Mouse (Mus musculus) forebrain, embryonic 11.5 days (tissue): ENCODE data around the gene Tenm2. TPM values are rescaled to one million over a fixed set of nuclear protein-coding genes. Genes with fewer than 3 reads are reported as not detected.

ENCODE experiments used
- ATAC-seq: fragments of 200-750 bp; cut with Nextera tagmentation; replicated peaks from 2 replicates; pipeline ENCODE4 v1.8.0; 2017; ENCODE audit warnings: moderate TSS enrichment; ENCODE audit not compliant: low FRiP score
- DNase-seq: peaks from one replicate; pipeline ENCODE4 v3.0.0-alpha.2; 2017; ENCODE audit warnings: low spot score
- H3K27ac ChIP-seq: fragments of 300-500 bp; sonication (generic); 2 replicates; pipeline ENCODE4 v1.5.1; 2014; ENCODE audit warnings: low read depth, low read length
- H3K27me3 ChIP-seq: fragments of 300-500 bp; sonication (generic); 2 replicates; pipeline ENCODE4 v1.6.1; 2014; ENCODE audit warnings: mild to moderate bottlenecking, low read length, mixed read lengths; ENCODE audit not compliant: control insufficient read depth, insufficient read depth
- H3K36me3 ChIP-seq: fragments of 300-500 bp; sonication (generic); 2 replicates; pipeline ENCODE4 v1.6.1; 2014; ENCODE audit warnings: mild to moderate bottlenecking, low read length, moderate library complexity, mixed read lengths; ENCODE audit not compliant: control insufficient read depth, insufficient read depth
- H3K4me1 ChIP-seq: fragments of 300-500 bp; sonication (generic); replicated peaks from 2 replicates; pipeline ENCODE4 v1.6.1; 2014; ENCODE audit warnings: low read length, mixed read lengths; ENCODE audit not compliant: control insufficient read depth, insufficient read depth
- H3K4me2 ChIP-seq: fragments of 300-500 bp; sonication (generic); 2 replicates; pipeline ENCODE4 v1.6.1; 2014; ENCODE audit warnings: low read depth, mild to moderate bottlenecking, low read length, moderate library complexity, mixed read lengths; ENCODE audit not compliant: severe bottlenecking
- H3K4me3 ChIP-seq: fragments of 300-500 bp; sonication (generic); 2 replicates; pipeline ENCODE4 v1.5.1; 2014; ENCODE audit warnings: low read depth, low read length
- H3K9ac ChIP-seq: fragments of 300-500 bp; sonication (generic); 2 replicates; pipeline ENCODE4 v1.6.1; 2014; ENCODE audit warnings: low read length
- H3K9me3 ChIP-seq: fragments of 300-500 bp; sonication (generic); 2 replicates; pipeline ENCODE4 v1.6.1; 2016; ENCODE audit warnings: low read length, mixed read lengths; ENCODE audit not compliant: control insufficient read depth
- WGBS: fragments of 180-500 bp; shearing (Covaris S2); extraction: QIAGEN DNeasy Blood & Tissue Kit; methylation state at CpG from one replicate; pipeline ENCODE4 v1.1.7; 2014; 5-methylcytosine and 5-hydroxymethylcytosine counted together
- polyA plus RNA-seq: library from polyadenylated mRNA; unstranded; fragments of >200 nt; fragmentation: Nextera tagmentation; extraction: Ambion mirVana; gene quantifications from 2 replicates; pipeline ENCODE4 v1.2.1, GENCODE M21; 2014

The Tenm2 gene
- polyA plus RNA-seq, 1 experiment from 2014 or later, result 3.8 TPM

DNA sequence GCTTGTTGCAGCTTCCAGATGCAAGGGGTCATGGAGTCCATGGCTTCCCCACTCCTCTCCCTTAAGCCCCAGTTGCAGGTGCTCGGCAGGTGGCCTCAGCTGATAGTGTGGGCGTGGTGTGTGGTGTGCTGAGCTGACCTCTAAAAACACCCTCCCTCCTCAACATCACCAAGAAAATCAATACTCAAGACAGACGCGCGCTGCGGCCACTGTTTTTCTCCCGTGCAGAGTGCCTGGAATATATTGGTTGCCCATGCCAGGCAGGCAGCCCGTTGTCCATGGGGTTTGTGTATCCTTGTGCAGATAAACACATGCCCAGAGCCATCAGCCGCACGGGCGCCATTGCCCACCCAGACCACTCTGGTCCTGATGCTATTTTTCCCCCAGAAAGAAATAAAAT is 1007.1 kb downstream of the Tenm2 start:
- WGBS, result 90% methylated on average over 11 of the region's 11 CpGs
- H3K4me2 ChIP-seq, result no peak overlapping the region
- H3K4me3 ChIP-seq, result no peak overlapping the region
- no peaks in the 10 kb centered on the region for H3K9me3 ChIP-seq
- no peaks in the 10 kb centered on the region for H3K36me3 ChIP-seq
- ATAC-seq, result no peak
- no peak for DNase-seq
- H3K27me3 ChIP-seq, result no peaks in the 10 kb centered on the region
- peaks cover 4% of the 10 kb centered on the region; the same call in 1 of the 2 replicates for H3K4me1 ChIP-seq
- no peak overlapping the region for H3K27ac ChIP-seq
- H3K9ac ChIP-seq, result no peak overlapping the region

- Histone ChIP-seq H3K9ac (no peak overlapping the region), H3K4me1 (peaks cover 4% of the 10 kb centered on the region; the same call in 1 of the 2 replicates), H3K9me3 (no peaks in the 10 kb centered on the region), H3K27me3 (no peaks in the 10 kb centered on the region), H3K36me3 (no peaks in the 10 kb centered on the region), H3K4me3 (no peak overlapping the region), H3K4me2 (no peak overlapping the region), H3K27ac (no peak overlapping the region)
- DNase-seq (no peak), ATAC-seq (no peak)
- 76% methylated on average over 6 of the region's 6 CpGs for WGBS
These were observed 1007.6 kb downstream of the Tenm2 start for GRCm38 (mm10) chr11:36228196-36228595.

GRCm38 (mm10) chr11:36226061-36226460 is 1009.7 kb downstream of the Tenm2 start:
- WGBS, result 18% methylated on average over 3 of the region's 3 CpGs
- no peak for DNase-seq
- no peaks in the 10 kb centered on the region for H3K27me3 ChIP-seq
- no peak overlapping the region for H3K4me3 ChIP-seq
- no peak overlapping the region for H3K4me2 ChIP-seq
- peaks cover 6% of the 10 kb centered on the region; the same call in 1 of the 2 replicates for H3K4me1 ChIP-seq
- no peak for ATAC-seq
- no peak overlapping the region for H3K9ac ChIP-seq
- H3K9me3 ChIP-seq, result no peaks in the 10 kb centered on the region
- H3K27ac ChIP-seq, result no peak overlapping the region
- no peaks in the 10 kb centered on the region for H3K36me3 ChIP-seq

- Histone ChIP-seq H3K27ac (no peak overlapping the region), H3K4me3 (no peak overlapping the region), H3K9ac (no peak overlapping the region), H3K4me2 (no peak overlapping the region), H3K36me3 (no peaks in the 10 kb centered on the region), H3K27me3 (no peaks in the 10 kb centered on the region), H3K9me3 (no peaks in the 10 kb centered on the region), H3K4me1 (peaks cover 8% of the 10 kb centered on the region; the same call in 1 of the 2 replicates)
- WGBS, result 75% methylated on average over 7 of the region's 7 CpGs
- no peak for ATAC-seq
- no peak for DNase-seq
These were observed 1011.9 kb downstream of the Tenm2 start for GRCm38 (mm10) chr11:36223716-36224439.

GRCm38 (mm10) chr11:36222071-36222470 is 1013.7 kb downstream of the Tenm2 start:
- Histone ChIP-seq H3K4me2 (no peak overlapping the region), H3K9ac (no peak overlapping the region), H3K27me3 (no peaks in the 10 kb centered on the region), H3K9me3 (no peaks in the 10 kb centered on the region), H3K36me3 (no peaks in the 10 kb centered on the region), H3K4me3 (no peak overlapping the region), H3K27ac (no peak overlapping the region), H3K4me1 (peaks cover 8% of the 10 kb centered on the region; the same call in 1 of the 2 replicates)
- no peak for ATAC-seq
- DNase-seq, result no peak
- 81% methylated on average over 3 of the region's 3 CpGs for WGBS

GRCm38 (mm10) chr11:36221271-36221975 is 1014.3 kb downstream of the Tenm2 start:
- Histone ChIP-seq H3K4me2 (peak overlapping the region; percentile 37; the same call in 1 of the 2 replicates), H3K4me1 (peaks cover 8% of the 10 kb centered on the region; the same call in 1 of the 2 replicates), H3K36me3 (no peaks in the 10 kb centered on the region), H3K9me3 (no peaks in the 10 kb centered on the region), H3K9ac (no peak overlapping the region), H3K27me3 (no peaks in the 10 kb centered on the region), H3K27ac (no peak overlapping the region), H3K4me3 (no peak overlapping the region)
- DNase-seq (peak; percentile 90), ATAC-seq (peak; percentile 76)
- WGBS, result 9% methylated on average over 10 of the region's 10 CpGs

DNA sequence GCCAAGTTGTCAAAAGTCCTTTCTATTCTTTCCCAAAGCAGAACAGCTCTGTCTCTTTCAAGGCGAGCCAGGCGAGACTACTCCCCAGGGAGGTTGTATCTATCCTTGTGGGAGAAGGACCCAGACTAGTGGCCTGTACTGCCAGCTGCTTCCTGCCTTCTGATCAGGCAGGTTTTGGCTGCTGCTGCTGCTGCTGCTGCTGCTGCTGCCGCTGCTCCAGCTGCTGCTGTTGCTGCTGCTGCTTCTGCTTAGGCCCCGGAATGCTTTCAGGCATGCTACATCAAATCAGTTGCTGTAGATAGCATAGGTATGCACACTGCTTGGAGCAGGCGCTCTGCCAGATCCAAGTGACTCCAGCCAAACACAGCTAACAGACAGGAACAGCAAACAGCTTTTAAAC is 1015.1 kb downstream of the Tenm2 start:
- Histone ChIP-seq H3K36me3 (no peaks in the 10 kb centered on the region), H3K9me3 (no peaks in the 10 kb centered on the region), H3K4me1 (peaks cover 6% of the 10 kb centered on the region; the same call in 1 of the 2 replicates), H3K4me2 (no peak overlapping the region), H3K27me3 (no peaks in the 10 kb centered on the region), H3K27ac (no peak overlapping the region), H3K9ac (no peak overlapping the region), H3K4me3 (no peak overlapping the region)
- 19% methylated on average over 5 of the region's 5 CpGs for WGBS
- ATAC-seq, result no peak
- peak; percentile 64 for DNase-seq

DNA sequence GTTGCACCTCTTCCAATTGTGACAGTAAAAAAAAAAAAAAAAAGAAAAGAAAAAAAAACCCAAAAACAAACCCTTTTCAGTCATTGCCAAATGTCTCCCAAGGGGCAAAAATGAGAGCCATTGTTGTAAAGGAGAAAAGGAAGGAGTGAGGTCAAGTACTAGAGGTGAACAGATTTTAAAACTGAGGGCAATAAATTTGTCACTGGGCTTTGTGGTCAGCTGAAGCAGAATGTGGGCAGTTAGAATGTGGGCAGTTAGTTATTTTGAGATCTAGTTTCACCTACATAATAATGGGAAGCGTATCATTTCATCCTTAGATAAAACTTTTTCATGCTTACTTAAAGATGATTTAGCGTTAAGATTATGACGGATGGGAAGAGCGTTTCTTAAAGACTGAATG is 1016.2 kb downstream of the Tenm2 start:
- H3K36me3 ChIP-seq, result no peaks in the 10 kb centered on the region

More for the DNA sequence above, 1016.2 kb downstream of the Tenm2 start:
- H3K27ac ChIP-seq, result no peak overlapping the region
- no peak overlapping the region for H3K9ac ChIP-seq
- H3K9me3 ChIP-seq, result no peaks in the 10 kb centered on the region
- no peak overlapping the region for H3K4me2 ChIP-seq
- H3K4me3 ChIP-seq, result no peak overlapping the region
- WGBS, result 83% methylated on average over 4 of the region's 4 CpGs
- DNase-seq, result no peak
- H3K4me1 ChIP-seq, result peaks cover 4% of the 10 kb centered on the region; the same call in 1 of the 2 replicates
- no peak for ATAC-seq
- no peaks in the 10 kb centered on the region for H3K27me3 ChIP-seq
